Mouse (Mus musculus): Measurements from ENCODE around the gene Ptbp1. TPM values are rescaled to one million over a fixed set of nuclear protein-coding genes. Genes with fewer than 3 reads are reported as not detected.

Gene Ptbp1
- total and polyA plus RNA-seq, 3 experiments = 217 to 332 (median 259) TPM

DNA sequence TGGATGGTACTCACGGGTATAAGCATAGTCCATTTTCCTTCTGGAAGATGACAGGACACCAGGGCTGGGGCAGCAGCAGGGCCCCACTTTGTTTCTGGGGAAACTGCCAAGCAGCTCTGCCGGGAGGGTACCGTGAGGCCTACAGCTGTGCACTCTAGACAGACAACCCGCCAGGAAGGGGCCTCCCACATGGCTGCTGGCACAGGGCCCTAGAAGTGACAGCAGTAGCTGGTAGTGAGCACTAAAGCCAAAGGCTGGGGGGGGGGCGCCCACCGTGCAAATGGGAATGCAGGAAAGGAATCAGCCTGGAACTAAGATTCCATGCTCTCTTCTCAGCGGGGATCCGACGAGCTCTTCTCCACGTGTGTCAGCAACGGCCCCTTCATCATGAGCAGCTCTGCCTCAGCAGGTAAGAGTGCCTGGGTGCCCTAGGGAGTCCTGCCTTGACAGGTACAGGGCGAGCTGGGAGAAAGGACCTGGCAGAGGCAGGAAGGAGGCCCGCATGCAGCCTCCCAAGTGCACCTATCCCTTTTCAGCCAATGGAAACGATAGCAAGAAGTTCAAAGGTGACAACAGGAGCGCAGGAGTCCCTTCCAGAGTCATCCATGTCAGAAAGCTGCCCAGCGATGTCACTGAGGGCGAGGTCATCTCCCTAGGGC lies 4.3 kb downstream of the Ptbp1 start:
- DNase-seq = peak; percentile 75

DNA sequence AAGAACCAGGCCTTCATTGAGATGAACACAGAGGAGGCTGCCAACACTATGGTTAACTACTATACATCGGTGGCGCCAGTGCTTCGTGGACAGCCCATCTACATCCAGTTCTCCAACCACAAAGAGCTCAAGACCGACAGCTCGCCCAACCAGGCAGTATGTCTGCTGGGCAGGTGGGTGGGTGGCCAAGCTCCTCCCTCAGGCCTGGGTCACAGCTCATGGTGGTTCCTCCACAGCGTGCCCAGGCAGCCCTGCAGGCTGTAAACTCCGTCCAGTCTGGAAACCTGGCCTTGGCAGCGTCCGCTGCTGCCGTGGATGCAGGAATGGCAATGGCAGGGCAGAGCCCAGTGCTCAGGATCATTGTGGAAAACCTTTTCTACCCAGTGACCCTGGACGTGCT lies 4.9 kb downstream of the Ptbp1 start:
- peak; percentile 25 for DNase-seq

DNA sequence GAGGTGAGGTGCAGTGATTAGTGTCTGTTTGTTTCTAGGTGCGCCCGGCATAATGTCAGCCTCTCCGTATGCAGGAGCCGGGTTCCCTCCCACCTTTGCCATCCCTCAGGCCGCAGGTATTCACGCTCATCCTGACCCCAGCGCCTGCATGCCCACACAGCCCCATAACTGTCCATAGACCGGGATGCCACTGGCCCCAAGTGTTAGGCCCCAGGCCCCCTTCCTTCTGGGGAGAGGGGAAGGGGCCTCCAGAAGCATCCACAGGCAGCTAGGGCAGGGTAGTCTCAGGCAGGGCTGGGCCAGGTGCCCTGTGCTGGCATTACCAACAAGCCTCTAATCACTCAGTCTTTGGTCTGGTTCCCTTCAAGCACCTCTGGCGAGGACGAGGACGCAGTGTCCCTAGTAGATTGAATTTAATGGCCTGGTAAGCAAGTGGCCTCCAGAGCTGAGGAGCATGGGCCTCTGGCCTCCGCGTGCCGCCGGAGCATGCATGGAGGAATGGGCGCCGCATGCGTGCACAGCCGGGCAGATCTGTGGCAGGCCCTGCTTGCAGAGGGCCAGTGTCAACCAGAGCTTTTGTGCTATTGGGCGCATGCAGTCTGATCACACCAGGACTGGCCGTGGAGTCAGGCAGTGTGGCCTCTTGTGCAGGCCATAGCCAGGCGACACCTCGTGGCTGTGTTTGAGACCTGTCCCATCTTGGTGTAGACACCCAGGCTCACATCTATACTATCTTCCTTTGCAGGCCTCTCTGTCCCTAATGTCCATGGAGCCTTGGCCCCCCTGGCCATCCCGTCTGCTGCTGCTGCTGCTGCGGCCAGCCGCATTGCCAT lies 6.1 kb downstream of the Ptbp1 start:
- no peak for DNase-seq

- DNase-seq = peak; percentile 16
These were observed 7.2 kb downstream of the Ptbp1 start for GRCm38 (mm10) chr10:79861230-79862048.

DNA sequence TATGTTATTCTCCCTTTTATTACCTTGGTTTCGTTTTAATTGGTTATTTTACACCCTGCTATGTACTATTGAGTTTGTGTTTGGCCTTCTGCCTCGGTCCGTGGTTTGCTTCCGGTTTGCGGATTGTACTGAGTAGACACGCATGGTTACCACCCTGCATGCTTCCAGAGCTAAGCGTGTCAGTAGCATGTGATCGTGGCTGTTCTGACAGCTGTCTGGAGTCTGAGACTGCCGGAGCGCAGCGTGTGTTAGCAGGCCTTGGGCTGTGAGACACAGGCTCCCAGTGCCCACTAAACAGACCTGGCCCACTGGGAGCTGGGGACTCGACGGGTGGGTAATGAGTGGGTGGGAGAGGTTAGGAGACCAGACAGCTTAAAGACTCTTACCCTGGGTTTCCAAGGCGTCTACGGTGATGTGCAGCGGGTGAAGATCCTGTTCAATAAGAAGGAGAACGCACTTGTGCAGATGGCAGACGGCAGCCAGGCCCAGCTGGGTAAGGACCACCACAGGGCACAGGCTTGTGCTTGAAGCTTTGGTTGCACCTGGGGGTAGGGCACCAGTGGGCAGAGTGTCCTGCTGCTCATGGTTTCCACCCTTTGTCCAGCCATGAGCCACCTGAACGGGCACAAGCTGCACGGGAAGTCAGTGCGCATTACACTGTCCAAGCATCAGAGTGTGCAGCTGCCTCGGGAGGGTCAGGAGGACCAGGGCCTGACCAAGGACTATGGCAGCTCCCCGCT lies 8.0 kb downstream of the Ptbp1 start:
- DNase-seq = no peak

DNA sequence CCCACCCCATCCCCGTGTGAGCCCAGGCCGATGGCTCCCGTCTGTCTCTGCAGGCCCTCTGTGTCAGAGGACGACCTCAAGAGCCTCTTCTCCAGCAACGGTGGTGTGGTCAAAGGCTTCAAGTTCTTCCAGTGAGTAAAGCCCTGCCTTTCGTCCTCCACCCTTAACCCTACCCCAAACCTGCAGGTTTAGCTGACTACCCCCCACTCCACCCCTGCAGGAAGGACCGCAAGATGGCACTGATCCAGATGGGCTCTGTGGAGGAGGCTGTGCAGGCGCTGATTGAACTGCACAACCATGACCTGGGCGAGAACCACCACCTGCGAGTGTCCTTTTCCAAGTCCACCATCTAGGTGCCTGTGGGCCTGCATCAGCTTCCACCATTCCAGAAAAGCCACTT lies 8.7 kb downstream of the Ptbp1 start:
- peak; percentile 16 for DNase-seq

DNA sequence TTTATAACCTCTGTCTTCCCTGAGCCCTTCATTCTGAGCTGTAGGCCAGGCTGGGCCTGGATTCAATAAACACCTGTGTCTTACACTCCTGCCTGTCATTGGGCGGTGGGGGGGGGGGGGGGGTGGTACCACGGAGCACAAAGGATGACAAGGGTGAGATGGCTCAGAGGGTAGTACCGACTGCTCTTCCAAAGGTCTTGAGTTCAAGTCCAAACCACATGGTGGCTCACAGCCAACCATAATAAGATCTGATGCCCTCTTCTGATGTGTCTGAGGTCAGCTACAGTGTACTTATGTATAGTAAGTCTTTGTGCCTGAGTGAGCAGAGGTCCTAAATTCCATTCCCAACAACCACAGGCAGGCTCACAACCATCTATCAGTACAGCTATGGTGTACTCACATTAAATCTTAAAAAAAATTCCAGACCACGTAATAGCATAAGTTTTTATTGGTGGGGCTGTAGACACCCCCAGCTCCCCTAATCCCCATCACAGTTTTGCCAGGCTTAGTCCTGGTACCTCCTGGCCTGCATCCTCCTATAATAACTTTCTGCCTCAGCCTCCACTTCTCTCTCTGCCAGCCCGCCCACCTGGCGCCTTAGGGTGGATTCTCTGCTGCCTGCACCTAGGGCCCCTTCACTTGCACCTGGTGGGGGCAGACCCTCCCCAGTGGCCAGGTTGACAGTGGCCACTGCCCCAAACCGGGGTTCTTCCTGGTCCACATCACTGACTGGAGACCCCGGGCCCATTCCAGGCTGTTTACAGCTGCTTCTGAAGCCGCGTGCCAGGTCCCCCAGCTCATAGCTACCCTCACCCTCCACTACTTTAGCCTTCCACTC lies 10.3 kb downstream of the Ptbp1 start:
- DNase-seq = peak; percentile 35

- peak; percentile 61 for DNase-seq
These were observed 11.0 kb downstream of the Ptbp1 start for GRCm38 (mm10) chr10:79865189-79865601.

DNA sequence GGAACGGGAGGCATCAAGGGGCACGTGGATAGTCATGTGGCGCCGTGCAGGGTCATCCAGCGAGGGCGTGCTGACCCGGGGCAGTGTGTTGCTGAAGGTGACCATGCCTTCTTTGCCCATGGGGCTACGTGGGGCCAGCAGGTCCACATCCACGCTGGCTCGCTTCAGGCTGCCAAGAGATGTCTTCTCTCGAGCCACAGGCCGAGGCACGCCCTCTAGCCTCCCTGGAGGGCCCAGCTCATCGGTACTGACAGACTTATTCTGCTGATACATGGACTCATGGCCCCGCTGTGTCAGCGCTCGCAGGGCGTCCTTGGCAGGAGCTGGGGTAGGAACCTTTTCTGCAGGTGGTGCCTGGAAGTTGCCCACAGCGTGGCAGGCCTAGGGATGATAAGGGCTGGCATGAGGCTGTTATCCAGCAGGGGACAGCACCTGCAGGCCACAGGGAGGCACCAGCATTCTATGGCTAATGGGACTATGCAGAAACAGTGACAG lies 11.6 kb downstream of the Ptbp1 start:
- peak; percentile 68 for DNase-seq

GRCm38 (mm10) chr10:79866601-79867000 lies 12.4 kb downstream of the Ptbp1 start:
- no peak for DNase-seq

- DNase-seq = no peak
These were observed 17.6 kb downstream of the Ptbp1 start for GRCm38 (mm10) chr10:79871845-79872244.

- no peak for DNase-seq
These were observed 18.6 kb downstream of the Ptbp1 start for GRCm38 (mm10) chr10:79872862-79873261.

GRCm38 (mm10) chr10:79873313-79873712 lies 19.1 kb downstream of the Ptbp1 start:
- no peak for DNase-seq

DNA sequence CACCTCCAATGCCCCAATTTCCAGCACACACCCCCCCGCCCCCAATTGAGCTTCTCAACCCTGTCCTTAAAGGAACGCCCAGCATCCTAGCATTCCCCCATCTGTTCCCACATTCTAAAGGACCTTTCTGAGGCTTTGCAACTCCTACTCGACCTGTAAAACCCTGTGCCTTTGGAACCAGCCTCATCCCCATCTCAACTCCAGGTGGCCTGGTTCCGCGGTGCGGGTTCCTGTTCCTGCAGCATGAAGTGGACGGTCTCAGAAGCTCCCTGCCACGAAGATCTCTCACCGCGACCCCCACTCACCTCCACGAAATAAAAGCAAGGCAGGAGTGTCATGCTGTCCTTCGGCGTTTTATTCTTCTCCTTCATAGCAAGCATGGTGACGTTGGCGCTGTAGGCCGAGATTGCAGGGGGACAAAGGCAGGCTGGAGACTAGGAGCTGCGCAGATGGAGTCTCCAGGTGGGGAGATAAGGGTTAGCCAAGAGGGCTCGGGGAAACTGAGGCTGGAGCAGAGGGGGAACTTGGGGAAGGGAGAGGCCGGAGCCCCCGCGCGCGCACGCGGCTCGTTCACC lies 19.6 kb downstream of the Ptbp1 start:
- no peak for DNase-seq

DNA sequence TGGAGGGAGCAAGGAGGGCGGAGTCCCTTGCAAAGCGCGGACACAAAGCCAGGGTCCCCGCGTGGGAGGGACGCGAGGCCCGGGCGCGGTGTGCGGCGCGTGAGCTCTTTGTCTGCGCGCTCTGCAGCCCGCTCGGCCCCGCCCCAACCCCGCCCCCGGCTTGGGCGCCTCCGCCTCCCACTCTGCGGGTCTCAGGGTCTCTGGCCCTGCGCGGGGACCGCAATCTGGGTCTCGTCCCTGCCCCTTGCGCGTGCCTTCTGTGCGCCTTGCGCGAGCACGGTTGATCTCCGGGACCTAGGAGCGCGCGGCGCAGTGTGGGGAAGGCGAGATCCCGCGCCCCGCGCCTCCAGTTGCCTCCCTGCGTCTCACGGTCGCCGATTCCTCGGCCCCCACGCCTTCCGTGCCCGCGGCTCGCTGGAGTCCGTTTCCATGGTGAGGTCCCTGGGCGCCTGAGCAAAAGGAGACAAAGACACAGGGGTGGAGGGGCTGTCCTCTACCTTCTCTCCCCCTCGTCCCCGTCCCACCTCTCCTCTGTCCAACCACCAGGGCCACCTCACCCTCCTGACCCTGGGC lies 20.1 kb downstream of the Ptbp1 start, which contains the start of the genes Prtn3 and Plppr3:
Prtn3 (plus strand) TSS at position 187 of the 573 bp plus-strand sequence.
Plppr3 (minus strand) TSS at position 345 of the 573 bp plus-strand sequence.
- DNase-seq = peak; percentile 37

GRCm38 (mm10) chr10:79877174-79877573 lies 22.9 kb downstream of the Ptbp1 start:
- DNase-seq = no peak

DNA sequence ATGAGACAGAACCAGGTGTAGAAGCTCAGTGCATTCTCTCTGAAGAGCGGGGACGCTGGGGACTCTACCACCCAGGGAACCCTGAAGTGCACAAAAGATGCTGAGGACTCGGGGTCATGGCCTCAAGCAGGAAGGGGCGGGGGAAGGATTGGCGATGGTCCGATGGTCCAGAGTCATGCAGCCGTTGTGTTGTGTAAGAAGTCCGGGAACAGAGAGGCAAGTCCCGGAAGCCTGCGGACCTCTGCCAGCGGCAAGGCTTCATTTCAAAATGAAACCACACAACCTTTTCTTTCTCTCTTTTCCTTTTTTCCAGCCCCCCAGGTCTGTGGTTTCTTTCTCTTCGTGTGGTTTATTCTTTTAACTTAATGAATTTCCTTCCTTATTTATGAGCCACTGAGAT lies 23.5 kb downstream of the Ptbp1 start:
- peak; percentile 59 for DNase-seq

DNA sequence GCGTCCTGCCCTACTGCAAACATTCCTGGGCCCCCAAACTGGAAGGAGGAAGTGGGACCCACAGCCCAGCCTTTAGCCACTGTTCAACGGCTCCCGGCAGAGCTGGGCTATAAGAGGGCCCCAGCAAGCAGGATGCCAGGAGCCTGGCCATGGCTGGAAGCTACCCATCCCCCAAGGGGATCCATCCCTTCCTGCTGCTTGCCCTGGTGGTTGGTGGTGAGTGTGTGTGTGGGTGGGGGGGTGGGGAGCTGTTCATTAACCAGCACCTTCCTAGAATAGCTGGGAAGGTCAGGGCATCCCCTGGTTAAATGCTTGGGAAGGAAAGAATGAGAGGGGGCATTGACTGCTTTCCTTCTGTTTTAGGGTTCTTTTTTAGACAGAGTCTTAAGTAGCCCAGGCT lies 25.3 kb downstream of the Ptbp1 start:
- DNase-seq = no peak

DNA sequence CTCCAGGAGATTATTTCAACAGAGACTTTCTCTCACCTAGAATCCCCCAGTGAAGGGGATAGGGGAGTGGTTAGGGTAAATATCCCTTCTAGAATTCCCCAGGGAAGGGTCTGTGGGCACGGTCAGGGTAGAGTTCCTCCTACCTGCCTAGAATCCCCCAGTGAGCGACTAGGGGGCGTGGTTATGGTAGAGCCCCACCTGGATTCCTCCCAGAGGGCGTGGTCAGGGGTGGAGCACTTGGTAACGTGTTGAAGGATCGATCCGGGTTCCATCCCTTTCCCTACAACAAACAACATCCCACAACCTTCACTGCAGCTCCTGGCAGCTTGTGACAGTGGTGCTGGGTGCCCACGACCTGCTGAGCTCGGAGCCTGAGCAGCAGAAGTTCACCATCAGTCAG lies 26.5 kb downstream of the Ptbp1 start:
- no peak for DNase-seq

DNA sequence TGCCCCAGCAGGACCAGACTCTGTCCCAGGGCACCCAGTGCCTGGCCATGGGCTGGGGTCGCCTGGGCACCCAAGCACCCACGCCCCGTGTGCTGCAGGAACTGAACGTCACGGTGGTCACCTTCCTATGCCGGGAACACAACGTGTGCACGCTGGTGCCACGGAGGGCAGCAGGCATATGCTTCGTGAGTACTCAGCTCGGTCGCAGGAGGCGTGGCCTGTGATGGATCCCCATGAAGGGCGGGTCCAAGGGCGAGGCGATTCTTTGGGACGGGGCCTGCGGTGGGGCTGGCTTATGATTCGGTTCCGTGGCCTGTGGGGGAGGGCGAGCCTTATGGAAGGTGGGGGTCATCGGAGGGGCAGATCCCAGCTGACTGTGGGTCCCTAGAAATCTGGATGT lies 27.8 kb downstream of the Ptbp1 start:
- DNase-seq = no peak
